Mouse (Mus musculus) hindbrain, embryonic 14.5 days (tissue): ENCODE data around the gene Vps4b. TPM values are rescaled to one million over a fixed set of nuclear protein-coding genes. Genes with fewer than 3 reads are reported as not detected.
A peak's percentile ranks its signal among the peaks of the same experiment; 100 is the strongest.
"Not testable (repeated sequence)": the region's sequence is repeated elsewhere in the genome, so short reads cannot be mapped to it uniquely, and the experiment has no call there.

Experiments
- ATAC-seq: fragments of 200-750 bp; cut with Nextera tagmentation; 2 replicates; pipeline ENCODE4 v1.8.0; 2017; ENCODE audit warnings: moderate number of reproducible peaks, mild to moderate bottlenecking, moderate TSS enrichment, moderate library complexity; ENCODE audit not compliant: low FRiP score
- DNase-seq: peaks from one replicate; pipeline ENCODE4 v3.0.0-alpha.2; 2015; ENCODE audit warnings: low spot score
- H3K27ac ChIP-seq: fragments of 300-500 bp; sonication (generic); 2 replicates; pipeline ENCODE4 v1.5.1; 2014; ENCODE audit warnings: mild to moderate bottlenecking, moderate library complexity
- H3K27me3 ChIP-seq: fragments of 300-500 bp; sonication (generic); 2 replicates; pipeline ENCODE4 v1.6.1; 2014; ENCODE audit warnings: mild to moderate bottlenecking, low read length, mixed read lengths; ENCODE audit not compliant: control insufficient read depth, insufficient read depth
- H3K36me3 ChIP-seq: fragments of 300-500 bp; sonication (generic); replicated peaks from 2 replicates; pipeline ENCODE4 v1.6.1; 2014; ENCODE audit not compliant: control insufficient read depth, insufficient read depth
- H3K4me1 ChIP-seq: fragments of 300-500 bp; sonication (generic); replicated peaks from 2 replicates; pipeline ENCODE4 v1.6.1; 2014; ENCODE audit warnings: antibody characterized with exemption, low read length, mixed read lengths; ENCODE audit not compliant: control insufficient read depth, insufficient read depth
- H3K4me2 ChIP-seq: fragments of 300-500 bp; sonication (generic); replicated peaks from 2 replicates; pipeline ENCODE4 v1.6.1; 2014; ENCODE audit warnings: mild to moderate bottlenecking, moderate library complexity
- H3K4me3 ChIP-seq: fragments of 300-500 bp; sonication (generic); replicated peaks from 2 replicates; pipeline ENCODE4 v1.5.1; 2014; ENCODE audit warnings: mild to moderate bottlenecking, low read length
- H3K9ac ChIP-seq: fragments of 300-500 bp; sonication (generic); 2 replicates; pipeline ENCODE4 v1.6.1; 2014
- H3K9me3 ChIP-seq: fragments of 300-500 bp; sonication (generic); 2 replicates; pipeline ENCODE4 v1.6.1; 2016; ENCODE audit warnings: low read length; ENCODE audit not compliant: control insufficient read depth
- WGBS: fragments of 180-500 bp; shearing (Covaris S2); extraction: QIAGEN DNeasy Blood & Tissue Kit; methylation state at CpG from one replicate; pipeline ENCODE4 v1.1.7; 2014; 5-methylcytosine and 5-hydroxymethylcytosine counted together
- polyA plus RNA-seq: library from polyadenylated mRNA; unstranded; fragments of >200 nt; fragmentation: Nextera tagmentation; extraction: Ambion mirVana; gene quantifications from 2 replicates; pipeline ENCODE4 v1.2.1, GENCODE M21; 2014

Vps4b gene
- polyA plus RNA-seq, 1 experiment from 2014 or later: 36.0 TPM

- H3K4me3 ChIP-seq: no peak overlapping the region
- no peaks in the 10 kb centered on the region for H3K9me3 ChIP-seq
- peaks cover 33% of the 10 kb centered on the region for H3K36me3 ChIP-seq
- ATAC-seq: no peak
- no peaks in the 10 kb centered on the region for H3K27me3 ChIP-seq
- no peaks in the 10 kb centered on the region for H3K4me1 ChIP-seq
- H3K4me2 ChIP-seq: no peak overlapping the region
- H3K9ac ChIP-seq: no peak overlapping the region
- WGBS: 94% methylated on average over 5 of the region's 5 CpGs
- no peak overlapping the region for H3K27ac ChIP-seq
- DNase-seq: no peak
Measured at GRCm38 (mm10) chr1:106739810-106740209, 56.7 kb downstream of the Vps4b start.

- Histone ChIP-seq H3K27ac (no peak overlapping the region), H3K36me3 (peaks cover 41% of the 10 kb centered on the region), H3K9ac (no peak overlapping the region), H3K4me1 (no peaks in the 10 kb centered on the region), H3K9me3 (no peaks in the 10 kb centered on the region), H3K4me2 (no peak overlapping the region), H3K4me3 (no peak overlapping the region), H3K27me3 (no peaks in the 10 kb centered on the region)
- ATAC-seq: no peak
- no peak for DNase-seq
- WGBS: 94% methylated on average over 3 of the region's 3 CpGs
Measured at GRCm38 (mm10) chr1:106738092-106738491, 58.4 kb downstream of the Vps4b start.

- Histone ChIP-seq H3K27me3 (no peaks in the 10 kb centered on the region), H3K4me2 (no peak overlapping the region), H3K36me3 (peaks cover 37% of the 10 kb centered on the region), H3K9me3 (no peaks in the 10 kb centered on the region), H3K27ac (no peak overlapping the region), H3K9ac (no peak overlapping the region), H3K4me1 (no peaks in the 10 kb centered on the region), H3K4me3 (no peak overlapping the region)
- no peak for ATAC-seq
- 89% methylated on average over 8 of the region's 8 CpGs for WGBS
- no peak for DNase-seq
Measured at GRCm38 (mm10) chr1:106736211-106736610, 60.3 kb downstream of the Vps4b start.

- Histone ChIP-seq H3K4me2 (no peak overlapping the region), H3K9ac (no peak overlapping the region), H3K9me3 (no peaks in the 10 kb centered on the region), H3K36me3 (peaks cover 31% of the 10 kb centered on the region), H3K27ac (no peak overlapping the region), H3K4me1 (no peaks in the 10 kb centered on the region), H3K27me3 (no peaks in the 10 kb centered on the region), H3K4me3 (no peak overlapping the region)
- peak; percentile 62 for DNase-seq
- no peak for ATAC-seq
- WGBS: 55% methylated on average over 2 of the region's 2 CpGs
Measured at GRCm38 (mm10) chr1:106735586-106735985, 60.9 kb downstream of the Vps4b start.

- no peak for DNase-seq
- ATAC-seq: no peak
- no peaks in the 10 kb centered on the region for H3K27me3 ChIP-seq
- no peak overlapping the region for H3K4me2 ChIP-seq
- WGBS: 18% methylated on average over 5 of the region's 5 CpGs
- no peaks in the 10 kb centered on the region for H3K9me3 ChIP-seq
- no peak overlapping the region for H3K9ac ChIP-seq
- H3K4me3 ChIP-seq: no peak overlapping the region
- H3K27ac ChIP-seq: no peak overlapping the region
- H3K4me1 ChIP-seq: no peaks in the 10 kb centered on the region
- peaks cover 12% of the 10 kb centered on the region; the same call in 1 of the 2 replicates for H3K36me3 ChIP-seq
Measured at GRCm38 (mm10) chr1:106722061-106722460, 74.5 kb downstream of the Vps4b start.

GRCm38 (mm10) chr1:106717736-106718135, 78.8 kb downstream of the Vps4b start:
- not testable (repeated sequence) for H3K9me3 ChIP-seq, H3K27me3 ChIP-seq, H3K36me3 ChIP-seq, H3K4me3 ChIP-seq, ATAC-seq, H3K27ac ChIP-seq, H3K4me2 ChIP-seq, H3K4me1 ChIP-seq, DNase-seq, H3K9ac ChIP-seq
- whole genome bisulfite sequencing: 78% methylated on average over 7 of the region's 7 CpGs

GRCm38 (mm10) chr1:106717071-106717601, 79.4 kb downstream of the Vps4b start:
- H3K4me1 ChIP-seq: peaks cover 10% of the 10 kb centered on the region
- DNase-seq (peak; percentile 85), ATAC-seq (no peak)
- H3K36me3 ChIP-seq: no peaks in the 10 kb centered on the region
- no peaks in the 10 kb centered on the region for H3K27me3 ChIP-seq
- WGBS: 30% methylated on average over 7 of the region's 7 CpGs
- H3K4me3 ChIP-seq: no peak overlapping the region
- no peak overlapping the region for H3K9ac ChIP-seq
- no peak overlapping the region for H3K27ac ChIP-seq
- H3K4me2 ChIP-seq: no peak overlapping the region
- no peaks in the 10 kb centered on the region for H3K9me3 ChIP-seq

GRCm38 (mm10) chr1:106716141-106716540, 80.4 kb downstream of the Vps4b start:
- no peaks in the 10 kb centered on the region for H3K27me3 ChIP-seq
- ATAC-seq: no peak
- no peaks in the 10 kb centered on the region for H3K9me3 ChIP-seq
- no peak for DNase-seq
- 94% methylated on average over 3 of the region's 3 CpGs for WGBS
- no peaks in the 10 kb centered on the region for H3K36me3 ChIP-seq
- H3K4me1 ChIP-seq: peaks cover 18% of the 10 kb centered on the region
- no peak overlapping the region for H3K27ac ChIP-seq
- no peak overlapping the region for H3K9ac ChIP-seq
- H3K4me3 ChIP-seq: no peak overlapping the region
- no peak overlapping the region for H3K4me2 ChIP-seq

GRCm38 (mm10) chr1:106715111-106716083, 81.1 kb downstream of the Vps4b start:
- H3K27me3 ChIP-seq: no peaks in the 10 kb centered on the region
- no peak for DNase-seq
- peak overlapping the region; percentile 87; the same call in 1 of the 2 replicates for H3K27ac ChIP-seq
- 89% methylated on average over 13 of the region's 13 CpGs for WGBS
- H3K9ac ChIP-seq: 0 out of 2 replicates have a peak overlapping the region, but pooled peaks have one; percentile 81
- H3K9me3 ChIP-seq: no peaks in the 10 kb centered on the region
- H3K4me1 ChIP-seq: peaks cover 22% of the 10 kb centered on the region
- H3K36me3 ChIP-seq: no peaks in the 10 kb centered on the region
- H3K4me3 ChIP-seq: peak overlapping the region; percentile 66; the same call in 1 of the 2 replicates
- ATAC-seq: no peak
- H3K4me2 ChIP-seq: peak overlapping the region; percentile 91
